Mouse (Mus musculus) liver, adult 2 months (tissue): Measurements from ENCODE around the gene Hapln2.

Source experiments
- CTCF ChIP-seq: fragments of 200-500 bp; IDR thresholded peaks from 2 replicates; pipeline ENCODE4 v1.5.1; 2011; ENCODE audit warnings: low read depth, low read length, control low read depth
- POLR2A ChIP-seq: fragments of 200-500 bp; IDR thresholded peaks from 2 replicates; pipeline ENCODE4 v1.6.1; 2011; ENCODE audit warnings: low read length, control low read depth; ENCODE audit not compliant: insufficient read depth; ENCODE audit errors: extremely low read depth

DNA sequence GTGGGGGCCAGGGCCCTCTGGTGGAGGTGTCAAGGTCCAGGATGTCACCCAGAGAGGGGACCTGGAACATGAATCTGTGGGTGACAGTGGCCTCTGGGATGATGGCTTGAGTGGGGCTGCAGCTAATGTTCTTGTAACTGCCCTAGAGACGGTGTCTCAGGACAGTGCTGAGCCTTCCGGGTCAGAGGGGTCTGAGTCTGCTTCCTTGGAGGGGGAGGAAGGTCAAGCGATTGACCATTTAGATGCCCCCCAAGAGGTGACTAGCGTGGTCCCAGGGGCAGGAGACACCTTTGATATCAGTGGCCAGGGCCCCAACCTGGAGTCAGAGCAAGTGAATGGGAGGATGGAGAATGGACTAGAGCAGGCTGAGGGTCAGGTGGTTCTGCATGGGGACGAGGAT, 47.9 kb downstream of the Hapln2 start:
- no peak for TF ChIP-seq CTCF
- no peak for TF ChIP-seq POLR2A
